Mouse (Mus musculus): ENCODE measurements around the gene Tyk2.

GRCm38 (mm10) chr9:21097793-21098192 lies 33.2 kb downstream of the Tyk2 start:
- no peak for TF ChIP-seq POLR2A (IDR thresholded peaks at IDR 0.05; ENCODE audit: low read depth, low read length)
- TF ChIP-seq CTCF (IDR thresholded peaks at IDR 0.05; ENCODE audit: extremely low read depth, insufficient read depth, insufficient read length, insufficient replicate concordance), result no peak

Measured in spleen, adult 2 months (tissue).